Mouse (Mus musculus) limb, embryonic 12.5 days (tissue): ENCODE data around the gene Stim1. TPM values are rescaled to one million over a fixed set of nuclear protein-coding genes. Genes with fewer than 3 reads are reported as not detected.

Source experiments
- ATAC-seq: fragments of 200-750 bp; cut with Nextera tagmentation; 2 replicates; pipeline ENCODE4 v1.8.0; 2017; ENCODE audit warnings: low read depth, moderate TSS enrichment; ENCODE audit not compliant: insufficient number of reproducible peaks, insufficient read depth, low FRiP score, low TSS enrichment
- H3K27ac ChIP-seq: fragments of 300-500 bp; sonication (generic); 2 replicates; pipeline ENCODE4 v1.5.1; 2016; ENCODE audit warnings: mild to moderate bottlenecking, moderate library complexity
- H3K27me3 ChIP-seq: fragments of 300-500 bp; sonication (generic); 2 replicates; pipeline ENCODE4 v1.6.1; 2016; ENCODE audit warnings: mild to moderate bottlenecking, moderate library complexity
- H3K36me3 ChIP-seq: fragments of 300-500 bp; sonication (generic); 2 replicates; pipeline ENCODE4 v1.6.1; 2016; ENCODE audit warnings: mild to moderate bottlenecking, moderate library complexity
- H3K4me1 ChIP-seq: fragments of 300-500 bp; sonication (generic); replicated peaks from 2 replicates; pipeline ENCODE4 v1.6.1; 2016
- H3K4me2 ChIP-seq: fragments of 300-500 bp; sonication (generic); 2 replicates; pipeline ENCODE4 v1.6.1; 2016; ENCODE audit warnings: mild to moderate bottlenecking, moderate library complexity
- H3K4me3 ChIP-seq: fragments of 300-500 bp; sonication (generic); replicated peaks from 2 replicates; pipeline ENCODE4 v1.5.1; 2016; ENCODE audit warnings: mild to moderate bottlenecking
- H3K9ac ChIP-seq: fragments of 300-500 bp; sonication (generic); replicated peaks from 2 replicates; pipeline ENCODE4 v1.6.1; 2016; ENCODE audit warnings: mild to moderate bottlenecking, moderate library complexity
- H3K9me3 ChIP-seq: fragments of 300-500 bp; sonication (generic); 2 replicates; pipeline ENCODE4 v1.6.1; 2016; ENCODE audit warnings: mild to moderate bottlenecking, moderate library complexity
- WGBS: fragments of 180-500 bp; shearing (Covaris S2); methylation state at CpG from one replicate; pipeline ENCODE4 v1.1.7; 2016; 5-methylcytosine and 5-hydroxymethylcytosine counted together
- polyA plus RNA-seq: library from polyadenylated mRNA; unstranded; fragments of >200 nt; fragmentation: Nextera tagmentation; extraction: Ambion mirVana; gene quantifications from 2 replicates; pipeline ENCODE4 v1.2.1, GENCODE M21; 2016

Stim1 gene
- polyA plus RNA-seq, 1 experiment from 2014 or later = 17.7 TPM

- no peaks in the 10 kb centered on the region for H3K9me3 ChIP-seq
- ATAC-seq = no peak
- no peak overlapping the region for H3K9ac ChIP-seq
- no peaks in the 10 kb centered on the region for H3K27me3 ChIP-seq
- no peak overlapping the region for H3K27ac ChIP-seq
- no peaks in the 10 kb centered on the region for H3K36me3 ChIP-seq
- WGBS = 74% methylated on average over 4 of the region's 4 CpGs
- H3K4me3 ChIP-seq = no peak overlapping the region
- H3K4me2 ChIP-seq = no peak overlapping the region
- no peaks in the 10 kb centered on the region for H3K4me1 ChIP-seq
Observed at GRCm38 (mm10) chr7:102333741-102334140, 66.1 kb downstream of the Stim1 start.

GRCm38 (mm10) chr7:102337326-102337725 is 69.7 kb downstream of the Stim1 start:
- Histone ChIP-seq H3K9me3 (no peaks in the 10 kb centered on the region), H3K9ac (no peak overlapping the region), H3K4me2 (no peak overlapping the region), H3K36me3 (no peaks in the 10 kb centered on the region), H3K27me3 (no peaks in the 10 kb centered on the region), H3K4me3 (no peak overlapping the region), H3K4me1 (no peaks in the 10 kb centered on the region), H3K27ac (no peak overlapping the region)
- ATAC-seq = no peak
- 95% methylated on average over 5 of the region's 5 CpGs for WGBS

GRCm38 (mm10) chr7:102337898-102338297 is 70.3 kb downstream of the Stim1 start:
- no peak for ATAC-seq
- 19% methylated on average over 3 of the region's 3 CpGs for WGBS
- Histone ChIP-seq H3K4me1 (no peaks in the 10 kb centered on the region), H3K9ac (no peak overlapping the region), H3K36me3 (no peaks in the 10 kb centered on the region), H3K9me3 (no peaks in the 10 kb centered on the region), H3K27me3 (no peaks in the 10 kb centered on the region), H3K4me2 (no peak overlapping the region), H3K27ac (no peak overlapping the region), H3K4me3 (no peak overlapping the region)

DNA sequence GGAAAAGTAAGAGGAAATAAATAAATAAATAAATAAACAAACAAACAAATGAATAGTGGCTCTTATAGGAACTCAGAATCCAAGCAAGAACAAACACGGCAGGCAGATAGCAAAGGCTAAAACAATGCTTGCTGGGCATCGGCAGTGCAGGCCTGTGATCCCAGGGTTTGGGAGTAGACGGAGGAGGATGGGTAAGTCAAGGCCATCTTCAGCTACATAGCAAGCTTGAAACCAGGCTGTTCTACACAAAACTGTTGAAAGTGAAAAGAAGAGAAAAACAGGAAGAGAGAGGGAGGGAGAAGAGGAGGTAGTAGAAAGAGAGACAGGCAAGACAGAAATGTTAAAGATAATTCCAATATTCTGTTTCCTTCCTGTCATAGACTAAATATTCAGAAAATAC is 71.3 kb downstream of the Stim1 start:
- Histone ChIP-seq H3K4me3 (no peak overlapping the region), H3K27me3 (no peaks in the 10 kb centered on the region), H3K9me3 (no peaks in the 10 kb centered on the region), H3K9ac (no peak overlapping the region), H3K36me3 (no peaks in the 10 kb centered on the region), H3K27ac (no peak overlapping the region), H3K4me2 (no peak overlapping the region), H3K4me1 (no peaks in the 10 kb centered on the region)
- 89% methylated on average over 3 of the region's 3 CpGs for WGBS
- no peak for ATAC-seq

DNA sequence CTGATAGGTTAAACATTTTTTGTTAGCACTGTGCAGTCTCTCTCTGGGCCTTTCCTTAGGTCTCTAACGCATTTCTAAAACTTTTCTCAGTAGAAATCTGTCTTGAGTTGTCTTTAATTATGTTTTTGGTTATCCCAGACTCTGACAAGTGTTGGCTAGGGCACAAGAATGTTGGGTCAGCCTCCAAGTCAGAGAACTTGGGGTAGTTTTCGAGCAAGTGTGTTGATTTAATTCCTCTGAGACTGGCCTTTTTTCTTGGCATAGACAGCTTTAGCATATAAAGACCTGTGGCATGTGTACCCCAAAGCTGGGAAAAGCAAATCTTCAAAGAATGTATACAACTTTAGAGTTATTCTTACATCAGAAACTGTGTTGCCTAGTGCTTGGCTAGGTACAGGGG is 78.3 kb downstream of the Stim1 start:
- ATAC-seq = no peak
- Histone ChIP-seq H3K27ac (no peak overlapping the region), H3K9ac (no peak overlapping the region), H3K9me3 (no peaks in the 10 kb centered on the region), H3K4me2 (no peak overlapping the region), H3K4me3 (no peak overlapping the region), H3K36me3 (no peaks in the 10 kb centered on the region), H3K4me1 (no peaks in the 10 kb centered on the region), H3K27me3 (no peaks in the 10 kb centered on the region)
- 75% methylated on average over 2 of the region's 2 CpGs for WGBS

- no peak for ATAC-seq
- 87% methylated on average over 3 of the region's 3 CpGs for WGBS
- H3K27ac ChIP-seq = no peak overlapping the region
Observed at GRCm38 (mm10) chr7:102347327-102347726, 79.7 kb downstream of the Stim1 start.

GRCm38 (mm10) chr7:102348681-102349080 is 81.1 kb downstream of the Stim1 start:
- Histone ChIP-seq H3K4me1 (no peaks in the 10 kb centered on the region), H3K9ac (no peak overlapping the region), H3K4me2 (no peak overlapping the region), H3K9me3 (no peaks in the 10 kb centered on the region), H3K27ac (no peak overlapping the region), H3K36me3 (no peaks in the 10 kb centered on the region), H3K4me3 (no peak overlapping the region), H3K27me3 (no peaks in the 10 kb centered on the region)
- WGBS = 71% methylated on average over 2 of the region's 2 CpGs
- no peak for ATAC-seq

More at GRCm38 (mm10) chr7:102347327-102347726, 79.7 kb downstream of the Stim1 start:
- no peaks in the 10 kb centered on the region for H3K27me3 ChIP-seq
- no peak overlapping the region for H3K4me2 ChIP-seq
- no peaks in the 10 kb centered on the region for H3K4me1 ChIP-seq
- H3K9me3 ChIP-seq = no peaks in the 10 kb centered on the region
- no peak overlapping the region for H3K4me3 ChIP-seq
- H3K9ac ChIP-seq = no peak overlapping the region
- H3K36me3 ChIP-seq = no peaks in the 10 kb centered on the region

DNA sequence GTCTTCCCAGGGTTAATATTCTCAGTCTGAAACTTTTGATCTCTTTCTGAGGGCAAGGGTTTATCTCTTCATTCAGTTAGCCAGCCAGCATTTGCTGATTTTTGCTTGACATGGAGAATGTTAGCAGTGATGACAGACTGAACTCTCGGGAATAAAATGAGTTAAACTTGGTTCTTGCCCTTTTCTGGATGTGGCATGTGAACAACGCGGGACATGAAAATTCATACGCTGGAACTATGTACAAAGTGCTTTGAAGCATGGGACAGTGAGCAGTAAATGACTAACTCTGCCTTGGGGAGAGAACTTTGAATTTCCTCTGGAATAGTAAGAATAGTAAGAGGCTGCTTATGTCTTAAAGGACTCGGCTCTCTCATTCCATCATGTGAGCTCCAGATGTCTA is 81.6 kb downstream of the Stim1 start:
- Histone ChIP-seq H3K36me3 (no peaks in the 10 kb centered on the region), H3K27ac (no peak overlapping the region), H3K27me3 (no peaks in the 10 kb centered on the region), H3K9ac (no peak overlapping the region), H3K4me3 (no peak overlapping the region), H3K9me3 (no peaks in the 10 kb centered on the region), H3K4me2 (no peak overlapping the region), H3K4me1 (no peaks in the 10 kb centered on the region)
- ATAC-seq = no peak
- 83% methylated on average over 5 of the region's 5 CpGs for WGBS

DNA sequence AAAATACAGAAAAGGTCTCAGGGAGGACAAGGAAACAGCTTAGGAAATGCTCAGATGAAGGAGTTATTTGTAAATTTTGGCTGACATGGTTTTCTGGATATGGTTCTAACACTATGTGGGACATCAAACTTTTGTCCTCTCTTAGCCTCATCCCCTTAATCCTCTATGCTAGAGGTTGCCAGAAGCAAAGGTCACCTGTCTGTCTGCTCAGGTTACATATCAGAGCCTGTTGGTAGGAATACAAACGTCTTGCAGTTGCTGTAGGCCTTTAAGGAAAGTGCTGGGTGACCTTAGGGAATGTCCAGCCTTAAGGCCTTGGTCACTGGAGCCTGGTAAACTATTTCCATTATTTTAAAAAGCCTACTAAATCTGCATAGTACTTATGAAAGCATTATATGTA is 85.8 kb downstream of the Stim1 start:
- no peaks in the 10 kb centered on the region for H3K27me3 ChIP-seq
- H3K27ac ChIP-seq = no peak overlapping the region
- ATAC-seq = no peak
- H3K4me1 ChIP-seq = no peaks in the 10 kb centered on the region
- WGBS = 42% methylated on average over 1 of the region's 1 CpGs
- no peak overlapping the region for H3K4me3 ChIP-seq
- no peaks in the 10 kb centered on the region for H3K36me3 ChIP-seq
- no peak overlapping the region for H3K4me2 ChIP-seq
- no peak overlapping the region for H3K9ac ChIP-seq
- no peaks in the 10 kb centered on the region for H3K9me3 ChIP-seq

GRCm38 (mm10) chr7:102358124-102358523 is 90.5 kb downstream of the Stim1 start:
- no peaks in the 10 kb centered on the region for H3K27me3 ChIP-seq
- no peak overlapping the region for H3K27ac ChIP-seq
- H3K4me1 ChIP-seq = no peaks in the 10 kb centered on the region
- H3K36me3 ChIP-seq = no peaks in the 10 kb centered on the region
- H3K4me3 ChIP-seq = no peak overlapping the region
- H3K9me3 ChIP-seq = no peaks in the 10 kb centered on the region
- WGBS = 73% methylated on average over 3 of the region's 3 CpGs
- no peak for ATAC-seq
- no peak overlapping the region for H3K9ac ChIP-seq
- no peak overlapping the region for H3K4me2 ChIP-seq

- ATAC-seq = no peak
- Histone ChIP-seq H3K4me3 (no peak overlapping the region), H3K27me3 (no peaks in the 10 kb centered on the region), H3K27ac (no peak overlapping the region), H3K4me2 (no peak overlapping the region), H3K9ac (no peak overlapping the region), H3K36me3 (no peaks in the 10 kb centered on the region), H3K4me1 (no peaks in the 10 kb centered on the region), H3K9me3 (no peaks in the 10 kb centered on the region)
- 43% methylated on average over 2 of the region's 2 CpGs for WGBS
Observed at GRCm38 (mm10) chr7:102361297-102361696, 93.7 kb downstream of the Stim1 start.

GRCm38 (mm10) chr7:102363853-102364252 is 96.2 kb downstream of the Stim1 start:
- H3K27ac ChIP-seq = no peak overlapping the region
- H3K9me3 ChIP-seq = no peaks in the 10 kb centered on the region
- no peak overlapping the region for H3K4me3 ChIP-seq
- H3K9ac ChIP-seq = no peak overlapping the region
- no peaks in the 10 kb centered on the region for H3K36me3 ChIP-seq
- no peaks in the 10 kb centered on the region for H3K27me3 ChIP-seq
- no peak for ATAC-seq
- H3K4me2 ChIP-seq = no peak overlapping the region
- H3K4me1 ChIP-seq = no peaks in the 10 kb centered on the region
- WGBS = 93% methylated on average over 1 of the region's 1 CpGs
